Mouse (Mus musculus): Measurements from ENCODE around the gene Rrp15. TPM values are rescaled to one million over a fixed set of nuclear protein-coding genes. Genes with fewer than 3 reads are reported as not detected.

Rrp15 gene
- 31.6 TPM for total RNA-seq (2023)

GRCm38 (mm10) chr1:186748724-186749653, at the start of gene Rrp15:
Gene Rrp15 (minus strand): TSS chr1:186749358.

GRCm38 (mm10) chr1:186705915-186706248, 43.3 kb downstream of the Rrp15 start, which contains the start of gene Tgfb2:
Gene Tgfb2 (minus strand): TSS chr1:186705989.

Other genes starting within 250 kb of the Rrp15 start
- gene Tgfb2, start 43.4 kb downstream of the Rrp15 start, total RNA-seq (2023) = 0.09 TPM
- gene D1Pas1, start 218.1 kb upstream of the Rrp15 start, total RNA-seq (2023) = not detected